Mouse (Mus musculus): ENCODE results near the gene Nova2. TPM values are rescaled to one million over a fixed set of nuclear protein-coding genes. Genes with fewer than 3 reads are reported as not detected.

The Nova2 gene
- polyA plus RNA-seq (2016; fragmentation: Nextera tagmentation; extraction: Ambion mirVana) = 3.9 and 6.2 TPM in 2 replicates

- Histone ChIP-seq H3K27me3 (ENCODE audit: low read depth, poor library complexity, severe bottlenecking) (0 out of 2 replicates have a peak, but pooled peaks cover 9% of the 10 kb centered on the region), H3K9me3 (replicated peaks) (no peaks in the 10 kb centered on the region), H3K27ac (replicated peaks) (peak within 1 kb of the TSS; percentile 99), H3K36me3 (peaks cover 3% of the 10 kb centered on the region; the same call in 1 of the 2 replicates), H3K4me1 (peaks cover 88% of the 10 kb centered on the region), H3K4me3 (peak within 1 kb of the TSS; percentile 99)
- WGBS = 1% methylated on average over 29 of the region's 45 CpGs
- peak; percentile 97 for DNase-seq (ENCODE audit: low spot score)
Measured at GRCm38 (mm10) chr7:18925162-18925938, at the start of gene Nova2. Gene Nova2, plus strand, starts transcription at chr7:18925888.

GRCm38 (mm10) chr7:18878691-18879090, 47.0 kb upstream of the Nova2 start:
- Histone ChIP-seq H3K4me1 (peaks cover 3% of the 10 kb centered on the region), H3K27me3 (ENCODE audit: low read depth, poor library complexity, severe bottlenecking) (no peaks in the 10 kb centered on the region), H3K36me3 (no peaks in the 10 kb centered on the region), H3K9me3 (replicated peaks) (no peaks in the 10 kb centered on the region), H3K27ac (replicated peaks) (no peak overlapping the region), H3K4me3 (no peak overlapping the region)
- WGBS = 84% methylated on average over 7 of the region's 7 CpGs
- DNase-seq (ENCODE audit: low spot score) = no peak

- WGBS = 74% methylated on average over 9 of the region's 9 CpGs
- Histone ChIP-seq H3K27me3 (ENCODE audit: low read depth, poor library complexity, severe bottlenecking) (no peaks in the 10 kb centered on the region), H3K4me3 (no peak overlapping the region), H3K27ac (replicated peaks) (no peak overlapping the region), H3K36me3 (0 out of 2 replicates have a peak, but pooled peaks cover 1% of the 10 kb centered on the region), H3K4me1 (peaks cover 3% of the 10 kb centered on the region), H3K9me3 (replicated peaks) (no peaks in the 10 kb centered on the region)
- DNase-seq (ENCODE audit: low spot score) = no peak
Measured at GRCm38 (mm10) chr7:18883991-18884744, 41.5 kb upstream of the Nova2 start.

GRCm38 (mm10) chr7:18884745-18885422, 40.8 kb upstream of the Nova2 start:
- H3K27me3 ChIP-seq (ENCODE audit: low read depth, poor library complexity, severe bottlenecking) = no peaks in the 10 kb centered on the region
- H3K4me1 ChIP-seq = peaks cover 3% of the 10 kb centered on the region
- WGBS = 65% methylated on average over 13 of the region's 13 CpGs
- H3K27ac ChIP-seq (replicated peaks) = no peak overlapping the region
- no peak overlapping the region for H3K4me3 ChIP-seq
- H3K36me3 ChIP-seq = peaks cover 7% of the 10 kb centered on the region
- DNase-seq (ENCODE audit: low spot score) = no peak
- no peaks in the 10 kb centered on the region for H3K9me3 ChIP-seq (replicated peaks)

GRCm38 (mm10) chr7:18886963-18887362, 38.7 kb upstream of the Nova2 start:
- Histone ChIP-seq H3K36me3 (peaks cover 18% of the 10 kb centered on the region), H3K4me1 (peaks cover 3% of the 10 kb centered on the region), H3K9me3 (replicated peaks) (no peaks in the 10 kb centered on the region), H3K4me3 (no peak overlapping the region), H3K27ac (replicated peaks) (no peak overlapping the region), H3K27me3 (ENCODE audit: low read depth, poor library complexity, severe bottlenecking) (no peaks in the 10 kb centered on the region)
- 95% methylated on average over 1 of the region's 1 CpGs for WGBS
- DNase-seq (ENCODE audit: low spot score) = no peak

- WGBS = 93% methylated on average over 8 of the region's 8 CpGs
Measured at GRCm38 (mm10) chr7:18890848-18891247, 34.8 kb upstream of the Nova2 start.

GRCm38 (mm10) chr7:18891872-18892599, 33.7 kb upstream of the Nova2 start:
- peaks cover 18% of the 10 kb centered on the region for H3K36me3 ChIP-seq
- WGBS = 22% methylated on average over 33 of the region's 33 CpGs
- H3K4me3 ChIP-seq = peak overlapping the region; percentile 55
- H3K9me3 ChIP-seq (replicated peaks) = no peaks in the 10 kb centered on the region
- H3K4me1 ChIP-seq = peaks cover 32% of the 10 kb centered on the region
- DNase-seq (ENCODE audit: low spot score) = peak; percentile 88
- peaks cover 35% of the 10 kb centered on the region for H3K27me3 ChIP-seq (ENCODE audit: low read depth, poor library complexity, severe bottlenecking)
- H3K27ac ChIP-seq (replicated peaks) = peak overlapping the region; percentile 63; the same call in 1 of the 2 replicates

More at GRCm38 (mm10) chr7:18890848-18891247, 34.8 kb upstream of the Nova2 start:
- Histone ChIP-seq H3K4me3 (no peak overlapping the region), H3K27me3 (ENCODE audit: low read depth, poor library complexity, severe bottlenecking) (peaks cover 35% of the 10 kb centered on the region), H3K36me3 (peaks cover 18% of the 10 kb centered on the region), H3K4me1 (peaks cover 26% of the 10 kb centered on the region), H3K9me3 (replicated peaks) (no peaks in the 10 kb centered on the region), H3K27ac (replicated peaks) (no peak overlapping the region)
- no peak for DNase-seq (ENCODE audit: low spot score)

GRCm38 (mm10) chr7:18893009-18893408, 32.7 kb upstream of the Nova2 start:
- H3K36me3 ChIP-seq = peaks cover 28% of the 10 kb centered on the region
- no peaks in the 10 kb centered on the region for H3K9me3 ChIP-seq (replicated peaks)
- peak overlapping the region; percentile 55 for H3K4me3 ChIP-seq
- H3K27me3 ChIP-seq (ENCODE audit: low read depth, poor library complexity, severe bottlenecking) = peaks cover 35% of the 10 kb centered on the region
- H3K27ac ChIP-seq (replicated peaks) = no peak overlapping the region
- no peak for DNase-seq (ENCODE audit: low spot score)
- WGBS = 26% methylated on average over 27 of the region's 27 CpGs
- peaks cover 32% of the 10 kb centered on the region for H3K4me1 ChIP-seq

GRCm38 (mm10) chr7:18893651-18894430, 31.8 kb upstream of the Nova2 start:
- Histone ChIP-seq H3K4me1 (peaks cover 32% of the 10 kb centered on the region), H3K9me3 (replicated peaks) (no peaks in the 10 kb centered on the region), H3K27ac (replicated peaks) (peak overlapping the region; percentile 67), H3K4me3 (peak overlapping the region; percentile 55), H3K27me3 (ENCODE audit: low read depth, poor library complexity, severe bottlenecking) (peaks cover 35% of the 10 kb centered on the region), H3K36me3 (peaks cover 36% of the 10 kb centered on the region)
- WGBS = under 1% methylated on average over 41 of the region's 41 CpGs
- peak; percentile 67 for DNase-seq (ENCODE audit: low spot score)

GRCm38 (mm10) chr7:18896536-18896935, 29.2 kb upstream of the Nova2 start:
- Histone ChIP-seq H3K27me3 (ENCODE audit: low read depth, poor library complexity, severe bottlenecking) (peaks cover 35% of the 10 kb centered on the region), H3K9me3 (replicated peaks) (no peaks in the 10 kb centered on the region), H3K27ac (replicated peaks) (no peak overlapping the region), H3K4me1 (peaks cover 32% of the 10 kb centered on the region), H3K36me3 (peaks cover 44% of the 10 kb centered on the region), H3K4me3 (no peak overlapping the region)
- 39% methylated on average over 5 of the region's 5 CpGs for WGBS
- DNase-seq (ENCODE audit: low spot score) = peak; percentile 47

- Histone ChIP-seq H3K27ac (replicated peaks) (no peak overlapping the region), H3K4me3 (no peak overlapping the region), H3K4me1 (peaks cover 6% of the 10 kb centered on the region), H3K36me3 (peaks cover 70% of the 10 kb centered on the region), H3K9me3 (replicated peaks) (no peaks in the 10 kb centered on the region), H3K27me3 (ENCODE audit: low read depth, poor library complexity, severe bottlenecking) (0 out of 2 replicates have a peak, but pooled peaks cover 2% of the 10 kb centered on the region)
- DNase-seq (ENCODE audit: low spot score) = no peak
- WGBS = 89% methylated on average over 2 of the region's 2 CpGs
Measured at GRCm38 (mm10) chr7:18900513-18900912, 25.2 kb upstream of the Nova2 start.

All from midbrain, embryonic 10.5 days (tissue).